Mouse (Mus musculus) cerebellum, adult 8-10 months (tissue): Measurements from ENCODE around the gene Rnaset2a.
A peak's percentile ranks its signal among the peaks of the same experiment; 100 is the strongest.
"Not testable (repeated sequence)": the region's sequence is repeated elsewhere in the genome, so short reads cannot be mapped to it uniquely, and the experiment has no call there.

Experiments used
- DNase-seq: peaks from one replicate; pipeline ENCODE4 v3.0.0; 2022

Gene Rnaset2a

DNA sequence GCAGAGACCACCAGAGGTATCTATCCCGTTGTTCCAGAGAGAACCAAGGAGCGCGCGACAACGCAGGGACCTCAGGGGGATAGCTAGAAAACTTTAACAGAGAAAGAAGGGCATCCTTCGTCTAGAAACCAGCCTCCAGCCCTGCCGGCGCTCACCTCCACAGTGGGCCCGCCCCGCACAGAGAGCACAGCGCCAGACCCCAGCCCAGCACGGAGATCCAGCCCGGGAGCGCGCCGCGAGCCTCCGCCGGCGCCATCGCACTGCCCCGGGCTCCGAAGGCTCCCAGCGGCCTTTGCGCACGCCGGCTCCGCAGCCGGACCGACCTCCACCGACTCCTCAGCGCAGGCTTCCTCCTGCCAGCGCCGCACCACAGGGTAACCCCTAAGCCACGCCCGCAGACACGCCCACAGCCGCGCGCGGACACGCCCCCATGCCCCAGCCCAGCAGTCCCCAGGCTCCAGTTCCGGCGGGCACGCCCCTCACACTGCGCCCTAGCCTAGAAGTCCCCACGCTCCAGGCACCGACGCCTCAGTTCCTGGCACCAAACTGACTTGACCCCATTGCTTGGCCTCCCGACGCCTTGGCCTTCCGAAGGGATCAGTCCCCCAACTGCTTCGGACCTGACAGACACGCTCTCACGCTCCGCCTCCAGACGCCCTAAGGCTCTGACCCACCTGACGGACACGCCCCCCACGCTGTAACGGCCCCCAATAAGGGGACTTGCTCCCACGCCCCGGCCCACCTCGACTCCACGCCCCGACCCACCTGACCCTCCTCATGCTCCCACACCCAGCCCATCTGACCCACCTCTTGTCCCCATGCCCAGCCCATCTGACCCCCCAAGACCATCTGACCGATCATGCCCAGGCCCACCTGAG, at the start of gene Rnaset2a, which contains the start of gene Gm49673:
Gene Rnaset2a, minus strand, starts transcription at position 659 of the 878 bp plus-strand sequence.
Gene Gm49673, minus strand, starts transcription at position 350 of the 878 bp plus-strand sequence.
- DNase-seq: peak; percentile 26

- DNase-seq: no peak
Measured at GRCm38 (mm10) chr17:8197652-8198051, 49.8 kb upstream of the Rnaset2a start.

- DNase-seq: no peak
Measured at GRCm38 (mm10) chr17:8195685-8196376, 47.9 kb upstream of the Rnaset2a start.

DNA sequence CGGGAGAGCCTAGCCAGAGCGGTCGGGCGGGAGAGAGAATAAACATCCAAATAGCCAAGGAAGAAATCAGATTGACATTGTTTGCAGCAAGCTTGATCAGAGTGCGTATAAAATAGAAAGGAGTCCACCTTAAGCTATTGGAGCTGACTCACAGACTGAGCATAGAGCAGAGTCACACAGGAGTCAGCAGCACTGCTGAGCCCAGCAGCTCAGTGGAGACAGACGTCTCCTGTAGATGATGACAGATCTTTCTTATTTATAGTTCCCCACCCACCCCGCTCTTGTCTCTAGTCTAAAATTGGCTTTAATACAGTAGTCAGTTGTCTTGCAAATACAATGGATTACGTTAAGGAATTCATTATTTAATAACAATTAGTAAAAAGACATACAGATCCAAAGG, 45.8 kb upstream of the Rnaset2a start:
- no peak for DNase-seq

DNA sequence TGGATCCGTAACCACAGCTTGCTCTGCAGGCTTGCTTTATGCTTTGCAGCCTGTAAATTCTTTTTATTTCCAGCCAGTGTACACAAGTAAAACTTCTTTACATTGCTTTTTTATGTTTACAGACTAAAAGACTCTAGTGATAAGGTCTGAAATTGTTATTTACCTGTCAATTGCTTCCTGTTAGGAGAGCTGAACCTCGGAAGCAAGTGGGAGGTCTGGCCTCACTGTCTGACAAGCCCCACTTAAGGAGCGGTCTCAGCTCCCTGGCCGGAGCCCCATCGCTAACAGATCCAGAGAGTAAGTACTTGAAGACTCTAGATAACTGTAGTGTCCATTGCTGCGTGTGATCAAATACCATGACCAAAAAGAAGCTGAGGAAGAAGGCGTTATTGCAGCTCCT, 36.3 kb upstream of the Rnaset2a start:
- no peak for DNase-seq

DNA sequence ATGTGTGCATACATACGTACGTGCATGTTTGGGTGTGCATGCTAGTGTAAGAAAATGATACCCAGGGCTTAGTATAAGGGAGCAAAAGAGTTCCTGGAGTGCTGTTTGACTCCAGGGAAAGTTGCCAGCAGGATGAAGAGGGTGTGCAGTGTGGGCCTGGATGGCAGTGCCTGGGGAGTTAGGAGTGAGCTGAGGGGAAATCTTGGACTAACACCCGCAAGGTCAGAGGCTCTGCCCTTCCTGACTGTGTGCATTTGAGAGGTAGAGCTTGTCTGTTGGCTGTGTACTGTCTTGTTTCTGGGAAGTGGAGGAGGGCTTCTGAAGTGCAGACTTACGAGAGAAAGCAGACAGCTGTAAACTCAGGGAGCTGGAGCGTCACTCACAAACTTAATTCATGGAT, 35.9 kb upstream of the Rnaset2a start:
- DNase-seq: no peak

- no peak for DNase-seq
Measured at GRCm38 (mm10) chr17:8177090-8177489, 29.2 kb upstream of the Rnaset2a start.

DNA sequence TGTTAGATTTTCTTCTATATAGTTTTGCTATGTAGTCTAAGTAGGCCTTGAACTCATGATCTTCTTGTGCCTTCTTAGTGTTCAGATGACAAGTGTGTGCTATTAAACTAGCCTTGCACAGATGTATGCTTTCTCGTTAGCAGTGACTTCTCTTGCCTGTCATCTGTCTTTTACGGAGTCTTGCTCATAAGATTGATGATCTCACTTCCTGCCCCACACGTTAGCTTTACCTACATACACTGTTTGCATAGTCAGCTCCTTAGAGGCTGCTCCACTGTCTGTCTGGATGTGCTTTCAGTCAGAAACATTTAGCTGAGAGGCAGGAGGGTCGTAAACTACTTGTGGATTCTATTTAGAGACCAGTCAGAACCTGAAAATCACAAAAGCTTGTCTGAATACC, 23.2 kb upstream of the Rnaset2a start:
- DNase-seq: no peak

- DNase-seq: no peak
Measured at GRCm38 (mm10) chr17:8170331-8170730, 22.4 kb upstream of the Rnaset2a start.

DNA sequence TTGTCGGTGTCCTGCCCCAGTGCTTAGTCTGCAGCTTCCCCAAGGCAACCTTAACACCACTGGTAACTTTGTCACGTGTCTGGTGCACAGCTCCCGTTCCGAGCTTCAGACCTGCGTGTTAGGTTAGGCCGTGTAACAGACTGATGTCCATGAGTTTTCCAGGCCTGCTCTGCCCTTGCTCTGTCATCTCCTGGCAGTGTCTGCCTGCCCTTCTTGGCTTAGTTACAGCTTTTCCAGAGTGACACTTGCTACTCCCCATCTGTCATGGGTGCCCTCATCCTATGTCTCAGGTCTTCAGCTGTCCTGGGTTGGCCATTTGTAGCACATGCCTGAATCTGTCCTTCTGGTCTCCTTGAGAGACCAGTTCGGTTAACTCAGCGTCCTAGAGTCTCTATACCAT, 19.5 kb upstream of the Rnaset2a start:
- DNase-seq: peak; percentile 40

DNA sequence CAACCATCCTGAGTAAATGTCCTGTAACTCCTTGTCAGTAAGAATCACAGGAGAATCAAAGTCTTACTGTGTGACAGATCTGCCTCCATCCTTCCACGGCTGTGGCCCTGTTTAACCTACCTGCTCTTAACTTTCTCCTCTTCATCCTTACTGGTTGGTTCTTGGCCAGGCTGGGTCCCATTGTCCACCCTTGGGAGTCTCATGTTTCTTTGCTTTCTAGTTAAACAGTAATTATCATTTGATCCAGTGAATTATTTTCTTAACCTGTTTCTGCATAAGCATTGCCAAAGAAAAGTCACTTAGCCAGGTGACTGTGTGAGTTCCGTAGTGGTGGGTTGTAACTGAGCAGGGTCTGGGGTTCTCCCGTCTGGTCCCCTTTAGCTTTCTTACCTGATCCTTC, 18.6 kb upstream of the Rnaset2a start:
- DNase-seq: not testable (repeated sequence)

DNA sequence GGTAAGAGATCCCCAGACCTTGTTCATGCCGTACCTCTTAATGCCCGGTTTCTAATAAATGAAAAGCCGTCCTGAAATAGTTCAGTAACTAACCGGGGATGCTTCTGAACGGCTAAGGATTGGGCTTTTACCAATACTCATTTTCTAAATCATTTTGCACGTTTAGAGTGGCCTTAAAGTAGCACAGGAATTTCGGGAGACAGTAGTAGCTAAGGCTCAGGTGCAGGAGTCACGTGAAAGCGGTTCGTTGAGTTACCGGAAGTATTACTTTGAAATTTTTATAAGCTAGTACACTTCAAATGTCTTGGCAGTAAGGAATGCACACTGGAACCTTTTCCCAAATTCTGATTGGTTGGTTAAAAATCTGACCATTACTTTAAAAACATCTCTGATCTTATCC, 18.1 kb upstream of the Rnaset2a start:
- not testable (repeated sequence) for DNase-seq

DNA sequence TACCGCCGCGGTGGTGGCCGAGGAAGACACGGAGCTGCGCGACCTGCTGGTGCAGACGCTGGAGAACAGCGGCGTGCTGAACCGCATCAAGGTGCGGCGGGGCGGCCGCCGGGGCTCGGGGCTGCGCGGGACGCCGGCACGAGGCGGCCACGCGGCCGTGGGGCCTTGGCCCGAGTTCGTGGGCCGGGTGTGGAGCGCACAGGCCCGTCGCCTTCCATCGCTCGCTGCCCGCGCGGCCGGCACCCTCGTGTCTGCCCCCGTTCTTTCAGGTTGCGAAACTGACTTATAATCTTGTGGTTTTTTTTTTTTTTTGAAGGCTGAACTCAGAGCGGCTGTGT, 17.7 kb upstream of the Rnaset2a start:
- DNase-seq: peak; percentile 51

DNA sequence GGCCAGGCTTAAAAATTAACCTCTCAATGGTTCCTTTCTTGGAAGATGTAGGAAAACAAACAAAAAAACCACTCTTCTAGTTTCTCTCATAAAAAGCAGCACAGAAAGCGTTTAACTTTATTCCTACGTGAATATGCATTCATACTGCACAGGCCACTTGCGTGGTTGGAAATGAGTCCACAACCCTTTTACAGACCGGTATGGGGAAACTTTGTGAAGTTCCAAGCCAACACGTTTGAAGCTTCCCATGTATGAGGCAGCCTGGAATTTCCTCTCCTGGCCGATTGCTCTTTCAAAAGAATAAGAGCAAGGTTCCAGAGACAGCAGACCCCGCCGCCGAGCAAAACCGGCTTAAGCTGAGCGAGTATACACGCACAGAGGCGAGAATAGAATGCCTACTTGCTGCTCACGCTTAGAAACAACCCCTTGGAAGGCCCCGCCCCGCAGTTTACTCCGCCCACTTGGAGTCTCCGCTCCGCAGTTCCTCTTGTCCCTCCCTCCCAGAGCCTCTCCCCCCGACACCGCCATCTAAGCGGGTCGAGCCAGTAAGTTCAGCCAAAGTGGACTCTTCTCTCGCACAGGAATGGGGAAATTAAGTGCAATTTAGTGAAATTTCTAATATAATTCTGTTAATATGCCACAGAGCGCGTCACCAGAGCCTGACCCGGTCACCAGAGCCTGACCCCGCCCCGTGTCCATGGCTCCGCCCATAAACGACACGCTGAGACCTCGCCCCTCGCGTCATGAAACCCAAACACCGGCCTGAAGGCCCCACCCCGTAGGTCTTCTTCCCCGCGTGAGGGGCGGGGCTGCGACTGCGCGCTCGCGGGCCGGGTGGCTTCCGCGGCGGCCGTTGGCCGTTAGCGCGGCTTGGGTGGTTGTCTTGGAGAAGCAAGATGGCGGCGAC, 17.1 kb upstream of the Rnaset2a start, which contains the start of gene Fgfr1op:
Gene Fgfr1op, plus strand, starts transcription at position 801 of the 907 bp plus-strand sequence.
- DNase-seq: peak; percentile 88

DNA sequence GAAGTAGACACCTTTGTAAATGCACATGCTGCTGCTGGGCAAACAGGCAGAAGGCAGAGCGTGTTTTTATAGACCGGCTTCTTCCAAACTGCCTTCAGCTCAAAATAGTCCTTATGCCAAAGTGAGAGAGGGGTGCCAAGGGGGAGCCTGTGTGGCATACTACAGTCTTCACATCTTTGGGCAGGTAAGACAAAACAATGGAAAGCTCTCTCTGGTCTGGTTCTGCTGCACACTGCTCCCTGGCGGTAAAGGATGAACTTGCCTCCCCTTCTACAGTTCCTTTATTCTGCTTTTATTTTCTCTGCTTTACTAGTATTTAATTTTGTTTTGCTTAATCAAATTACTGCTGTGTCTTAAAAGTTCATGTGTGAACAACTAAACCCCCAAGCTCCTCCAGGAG, 13.1 kb upstream of the Rnaset2a start:
- DNase-seq: peak; percentile 28

DNA sequence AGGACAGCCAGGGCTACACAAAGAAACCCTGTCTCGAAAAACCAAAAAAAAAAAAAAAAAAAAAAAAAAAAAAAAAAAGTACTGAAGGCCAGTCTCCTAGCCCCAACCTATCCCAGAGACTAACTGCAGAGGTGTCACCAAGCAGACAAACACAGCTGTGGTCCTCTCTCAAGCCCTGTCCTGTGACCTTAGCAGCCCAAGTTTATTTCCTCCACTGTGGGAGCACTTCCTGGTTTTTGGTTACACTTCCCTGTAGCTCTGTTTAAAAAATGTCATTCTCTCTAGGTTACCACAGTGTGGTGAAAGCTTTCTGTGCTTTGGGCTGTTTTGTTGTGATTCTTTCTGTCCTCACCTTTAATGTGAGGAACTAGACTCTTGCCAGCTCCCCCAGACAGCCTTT, 10.7 kb upstream of the Rnaset2a start:
- DNase-seq: not testable (repeated sequence)

- not testable (repeated sequence) for DNase-seq
Measured at GRCm38 (mm10) chr17:8155982-8156381, 8.1 kb upstream of the Rnaset2a start.

DNA sequence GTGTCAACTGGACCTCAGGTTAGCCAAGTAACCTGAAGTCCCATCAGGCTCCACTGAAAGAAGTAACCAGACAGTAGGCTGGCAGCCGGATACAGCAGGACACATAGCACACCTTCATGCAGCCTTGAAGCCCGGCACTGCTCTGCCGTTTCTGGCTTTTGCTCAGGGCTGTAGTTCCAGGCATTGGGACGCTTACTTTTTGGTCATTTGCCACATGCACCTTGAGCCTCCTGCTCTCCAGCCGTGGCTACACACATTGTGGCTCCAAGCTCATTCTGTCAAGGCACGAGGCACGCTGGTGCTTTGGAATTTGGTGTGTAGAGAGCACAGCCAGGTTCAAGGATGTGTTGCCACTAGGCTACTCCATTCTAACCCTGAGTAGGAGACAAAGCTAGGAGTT, 7.1 kb upstream of the Rnaset2a start:
- DNase-seq: not testable (repeated sequence)

DNA sequence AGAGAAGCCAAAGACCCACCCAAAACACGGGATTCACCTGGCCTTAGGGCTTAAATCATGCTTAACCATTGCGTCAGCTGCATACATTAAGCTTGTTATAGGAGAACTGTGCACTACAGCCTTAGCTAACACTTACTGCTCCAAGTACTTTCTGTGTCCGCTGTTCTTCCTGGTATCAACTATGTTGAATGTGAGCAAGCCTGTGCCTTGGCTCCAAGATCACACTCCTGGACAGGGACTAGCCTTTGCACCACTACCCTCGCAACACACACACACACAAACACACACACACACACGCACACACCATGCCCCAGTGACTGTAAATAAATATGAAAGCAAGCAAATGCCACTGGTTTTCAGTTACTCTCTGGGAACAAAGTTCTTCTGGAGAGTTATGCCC, 966 bp downstream of the Rnaset2a start:
- not testable (repeated sequence) for DNase-seq

DNA sequence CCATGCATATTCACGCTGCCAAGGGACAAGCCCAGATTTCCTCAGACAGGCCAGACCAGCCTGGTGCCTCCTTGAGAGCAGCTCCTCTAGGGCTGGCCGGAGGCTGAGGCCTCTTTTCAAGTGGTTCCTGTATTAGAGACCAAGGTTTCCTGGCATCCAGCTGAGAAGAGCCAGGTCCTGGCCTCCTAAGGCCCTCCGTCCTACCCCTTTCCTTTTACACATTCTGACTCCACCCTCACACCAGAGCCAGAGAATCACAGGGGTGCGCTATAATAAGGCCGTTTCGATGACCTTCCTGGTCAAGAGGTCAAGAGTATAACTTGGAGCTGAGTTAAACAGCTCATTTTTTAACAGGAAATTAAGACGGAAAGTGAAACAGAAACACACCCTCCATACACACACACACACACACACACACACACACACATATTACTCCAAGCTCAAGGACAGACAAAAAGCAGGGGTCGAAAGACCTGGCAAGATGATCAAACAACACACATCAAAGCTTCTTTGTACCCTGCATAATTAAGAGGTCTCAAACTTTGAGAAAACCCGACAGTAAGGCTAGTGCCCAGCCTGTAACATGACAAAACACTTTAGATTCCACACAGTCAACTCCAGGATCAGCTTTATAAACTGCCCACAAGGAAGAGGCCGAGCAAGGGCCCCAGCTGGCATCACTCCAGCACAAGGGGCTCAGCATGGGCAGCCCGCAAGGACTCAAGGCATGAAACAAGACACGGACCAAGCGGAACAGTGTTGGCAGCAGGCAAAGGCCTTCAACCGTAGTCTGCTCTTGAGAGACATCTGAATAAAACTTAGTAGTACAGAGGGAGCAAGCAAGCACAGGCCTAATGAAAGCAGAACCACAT, 3.9 kb downstream of the Rnaset2a start:
- DNase-seq: not testable (repeated sequence)

DNA sequence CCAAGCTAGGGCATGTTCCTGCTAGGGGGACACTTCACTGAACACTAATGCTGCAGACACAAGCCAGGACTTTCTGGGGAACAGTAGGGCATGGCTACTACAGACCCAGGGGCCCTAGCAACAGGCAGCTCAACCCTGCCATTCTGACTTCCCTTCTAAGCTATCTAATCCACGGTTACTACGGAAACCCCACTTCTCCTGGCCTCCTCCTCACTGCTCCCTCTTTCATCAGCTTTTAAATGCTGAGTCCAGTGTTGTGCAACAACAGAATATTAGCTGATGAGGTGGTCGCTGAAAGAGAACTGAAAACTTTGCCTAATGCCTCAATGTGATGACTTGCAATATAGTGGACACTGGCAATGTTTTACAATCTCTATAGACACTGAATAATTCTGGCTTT, 7.7 kb downstream of the Rnaset2a start:
- not testable (repeated sequence) for DNase-seq

DNA sequence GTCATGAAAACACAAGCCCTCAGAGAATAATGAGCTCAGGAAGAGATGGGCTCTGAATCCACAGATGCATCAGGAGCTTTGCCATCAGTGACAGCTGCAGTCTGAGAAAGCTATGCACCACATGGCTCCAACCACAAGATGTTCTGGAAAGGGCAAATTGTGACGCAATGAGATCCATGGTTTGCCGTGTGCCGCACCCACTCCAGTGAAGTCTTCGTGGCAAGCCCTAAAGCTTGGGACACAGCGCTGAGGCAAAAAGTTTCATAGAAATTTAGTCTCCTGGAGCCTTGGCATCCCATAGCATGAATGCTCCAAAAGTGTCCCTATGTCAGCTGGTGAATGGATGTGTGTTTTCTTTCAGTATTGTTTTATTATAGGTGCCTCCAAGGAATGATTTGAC, 9.8 kb downstream of the Rnaset2a start:
- DNase-seq: not testable (repeated sequence)
